Mouse (Mus musculus): ENCODE data around the gene Bbof1.

Bbof1 gene

DNA sequence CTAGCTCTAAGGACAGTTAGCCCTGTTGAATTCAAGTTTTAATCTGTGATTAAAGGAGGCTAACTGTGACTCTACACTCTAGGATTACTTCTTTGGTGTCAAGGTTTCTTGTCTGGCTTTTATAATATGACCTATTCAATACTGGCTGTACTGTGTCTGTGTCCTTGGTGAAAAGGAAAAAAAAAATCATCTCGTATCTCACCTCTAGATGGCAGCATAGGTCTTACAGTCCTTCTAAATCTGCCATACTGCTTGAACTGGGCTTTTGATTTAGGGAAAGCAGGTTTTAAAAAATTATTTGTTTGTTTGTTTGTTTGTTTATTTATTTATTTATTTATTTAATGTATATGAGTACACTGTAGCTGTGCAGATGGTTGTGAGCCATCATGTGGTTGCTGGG is 59.8 kb downstream of the Bbof1 start:
- DNase-seq (ENCODE audit: low spot score in 2 of 2) = no peak

DNA sequence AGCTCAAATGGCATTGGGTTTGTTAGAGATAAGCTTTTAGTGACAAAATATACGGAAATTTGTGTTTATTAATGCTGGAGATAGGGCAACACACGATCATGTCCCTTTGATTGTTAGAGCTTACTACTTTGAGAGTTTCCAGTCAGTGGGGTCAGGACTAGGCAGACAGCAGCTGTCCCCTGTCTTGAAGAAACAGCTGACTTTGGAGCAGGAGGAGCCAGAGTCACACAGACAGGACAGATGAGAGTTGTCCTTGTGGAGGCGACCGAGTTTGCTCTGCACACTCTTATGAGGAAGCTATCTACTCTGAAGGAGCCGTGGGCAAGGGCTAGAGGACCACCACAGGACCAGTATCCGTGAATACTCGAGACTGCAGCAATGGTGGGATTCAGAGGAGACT is 70.1 kb downstream of the Bbof1 start:
- no peak for DNase-seq (ENCODE audit: low spot score in 2 of 2)

- DNase-seq (ENCODE audit: low spot score in 2 of 2) = no peak
Observed at GRCm38 (mm10) chr12:84481251-84481650, 72.4 kb downstream of the Bbof1 start.

- DNase-seq (ENCODE audit: low spot score in 2 of 2) = no peak
Observed at GRCm38 (mm10) chr12:84482778-84483585, 74.1 kb downstream of the Bbof1 start.

GRCm38 (mm10) chr12:84487324-84488056 is 78.6 kb downstream of the Bbof1 start:
- DNase-seq (ENCODE audit: low spot score in 2 of 2) = no peak

Measured in spleen, postnatal 14 days (tissue).